8 mouse cellular contexts compared by ENCODE assay signal in genomic region chr12:103322801-103323200, GRCm38 (mm10). TPM values are rescaled to one million over a fixed set of nuclear protein-coding genes. Genes with fewer than 3 reads are reported as not detected.
DNase-seq lines count a peak whose midpoint lies in the region; ATAC-seq and TF ChIP-seq lines count a peak whose summit lies in the region.
"Had no signal": no experiment of that assay in that cellular context is flagged by ENCODE, and none has a peak within 500 bp of the region (broad histone marks: within the 10 kb centered on the region; RNA-seq: fewer than 3 reads in every experiment).

No protein-coding gene starts in this region.

- TF ChIP-seq CTCF in kidney, postnatal 0 days (IDR thresholded peaks at IDR 0.05; ENCODE audit: low read depth): peak; percentile 79
- TF ChIP-seq CTCF in cortical plate, adult 2 months (IDR thresholded peaks at IDR 0.05; ENCODE audit: extremely low read depth, insufficient read depth, low read length): peak; percentile 76
- peak; percentile 39; the same call in 1 of the 2 replicates for TF ChIP-seq CTCF in small intestine, adult 2 months (IDR thresholded peaks at IDR 0.05; ENCODE audit: extremely low read depth, insufficient read length, insufficient replicate concordance, low read depth, low read length)

- H3K4me3 ChIP-seq in kidney, postnatal 0 days (replicated peaks; ENCODE audit: low read depth, low read length): no peak overlapping the region
- no peak overlapping the region for H3K4me3 ChIP-seq in cortical plate, adult 2 months (ENCODE audit: insufficient read depth, low read length)
- no peak overlapping the region for H3K4me3 ChIP-seq in small intestine, adult 2 months (ENCODE audit: low read depth, low read length)
- H3K4me3 ChIP-seq: embryonic facial prominence, embryonic 12.5 days had no signal

- peak; percentile 73 for DNase-seq in kidney, postnatal 0 days (ENCODE audit: low spot score)
- no peak for DNase-seq in kidney, adult 18-20 months
- DNase-seq in 3T3-L1 (ENCODE audit: low read depth, low spot score): peak; percentile 32
- DNase-seq in A20 (ENCODE audit: low read depth, low spot score): peak; percentile 44
- DNase-seq in layer of hippocampus, adult 9-11 months: no peak

- no peak overlapping the region for H3K27ac ChIP-seq in kidney, postnatal 0 days
- no peak overlapping the region for H3K27ac ChIP-seq in cortical plate, adult 2 months (ENCODE audit: insufficient read depth, low read length)
- no peak overlapping the region for H3K27ac ChIP-seq in small intestine, adult 2 months (ENCODE audit: insufficient read depth, low read depth, low read length)
- H3K27ac ChIP-seq: embryonic facial prominence, embryonic 12.5 days had no signal

- no peak overlapping the region for H3K9ac ChIP-seq in kidney, postnatal 0 days (ENCODE audit: low read depth, low read length)
- H3K9ac ChIP-seq: embryonic facial prominence, embryonic 12.5 days had no signal

- no peak for ATAC-seq in kidney, postnatal 0 days (replicated peaks; ENCODE audit: low FRiP score, low read depth)

- H3K36me3 ChIP-seq in kidney, postnatal 0 days (ENCODE audit: insufficient read depth, low read length): no peaks in the 10 kb centered on the region
- H3K36me3 ChIP-seq in small intestine, adult 2 months (ENCODE audit: control insufficient read depth, insufficient read depth, low read length): no peaks in the 10 kb centered on the region
- H3K36me3 ChIP-seq: embryonic facial prominence, embryonic 12.5 days had no signal

- WGBS in kidney, postnatal 0 days: 16% methylated on average over 3 of the region's 3 CpGs
- 25% methylated on average over 3 of the region's 3 CpGs for WGBS in small intestine, adult 2 months

- H3K27me3 ChIP-seq in kidney, postnatal 0 days (ENCODE audit: insufficient read depth, low read length): peaks cover 12% of the 10 kb centered on the region; the same call in 1 of the 2 replicates
- no peaks in the 10 kb centered on the region for H3K27me3 ChIP-seq in small intestine, adult 2 months (ENCODE audit: control insufficient read depth, insufficient read depth, low read length)

- no peaks in the 10 kb centered on the region; the same call in 1 of the 2 replicates for H3K4me1 ChIP-seq in kidney, postnatal 0 days (replicated peaks; ENCODE audit: insufficient read depth, low read length)
- H3K4me1 ChIP-seq in cortical plate, adult 2 months (ENCODE audit: control insufficient read depth, insufficient read depth, low read length): no peaks in the 10 kb centered on the region
- peaks cover 6% of the 10 kb centered on the region for H3K4me1 ChIP-seq in small intestine, adult 2 months (ENCODE audit: control insufficient read depth, insufficient read depth, insufficient read length, low read length)

- no peak overlapping the region for H3K4me2 ChIP-seq in kidney, postnatal 0 days (ENCODE audit: low read length)
- H3K4me2 ChIP-seq: embryonic facial prominence, embryonic 12.5 days had no signal

- H3K9me3 ChIP-seq in kidney, postnatal 0 days (replicated peaks; ENCODE audit: low read length): no peaks in the 10 kb centered on the region
- H3K9me3 ChIP-seq: embryonic facial prominence, embryonic 12.5 days had no signal

- TF ChIP-seq POLR2A in cortical plate, adult 2 months (IDR thresholded peaks at IDR 0.05; ENCODE audit: extremely low read depth, insufficient read depth, low read length): no peak
- TF ChIP-seq POLR2A in small intestine, adult 2 months (IDR thresholded peaks at IDR 0.05; ENCODE audit: low read depth, low read length): no peak

RNA-seq across cellular contexts. Expression of gene Fam181a, which starts 12.0 kb away (rescaled TPM):
- not detected in 2 replicates for polyA plus RNA-seq in kidney, postnatal 0 days (2015; fragmentation: Nextera tagmentation; extraction: Ambion mirVana)
- 3.6 and 4.2 TPM in 2 replicates for polyA plus RNA-seq in cortical plate, adult 2 months (2012; rRNA removed)
- polyA plus RNA-seq in small intestine, adult 2 months (2012; rRNA removed): not detected in 2 replicates

RNA-seq across cellular contexts. Expression of gene Asb2, which starts 33.0 kb away (rescaled TPM):
- 1.3 and 1.8 TPM in 2 replicates for polyA plus RNA-seq in kidney, postnatal 0 days (2015; fragmentation: Nextera tagmentation; extraction: Ambion mirVana)
- polyA plus RNA-seq in cortical plate, adult 2 months (2012; rRNA removed): 3.2 and 4.1 TPM in 2 replicates
- polyA plus RNA-seq in small intestine, adult 2 months (2012; rRNA removed): 75.6 and 106 TPM in 2 replicates

Comparison
In these comparisons a context has a peak if more than half of its experiments do, and no peak if none do; other contexts are left out.
1. DNase-seq: peak in kidney, postnatal 0 days (single experiment), 3T3-L1 (single experiment) and A20 (single experiment); none in kidney, adult 18-20 months (single experiment) and layer of hippocampus, adult 9-11 months (single experiment).
2. RNA of gene Asb2, which starts 33.0 kb away (polyA plus RNA-seq): 75.6 to 106 TPM in small intestine, adult 2 months; 3.2 to 4.1 TPM in cortical plate, adult 2 months and 1.3 to 1.8 TPM in kidney, postnatal 0 days; every median in the first group is over 10 times any median in the second.
3. Peak in every context shown above with its lines, with median percentiles within 50 percentile points of each other: CTCF ChIP-seq.